Mouse (Mus musculus) stomach, embryonic 14.5 days (tissue): ENCODE measurements at regions not wholly inside any gene's neighbourhood (a gene's known extent, or its start where the extent isn't known, plus 50 kb on each side); places are given as distances from the start of the nearest gene placed in this dataset.

ENCODE experiments used
- ATAC-seq: fragments of 200-750 bp; cut with Nextera tagmentation; 2 replicates; pipeline ENCODE4 v1.8.0; 2017; ENCODE audit warnings: low read depth, moderate TSS enrichment; ENCODE audit not compliant: insufficient number of reproducible peaks, insufficient read depth, low FRiP score
- H3K27ac ChIP-seq: fragments of 300-500 bp; sonication (generic); 2 replicates; pipeline ENCODE4 v1.5.1; 2014; ENCODE audit warnings: mild to moderate bottlenecking, low read length, moderate library complexity, mixed read lengths
- H3K27me3 ChIP-seq: fragments of 300-500 bp; sonication (generic); 2 replicates; pipeline ENCODE4 v1.6.1; 2014; ENCODE audit warnings: low read length, control low read depth, mixed read lengths; ENCODE audit not compliant: control insufficient read depth, insufficient read depth
- H3K36me3 ChIP-seq: fragments of 300-500 bp; sonication (generic); 2 replicates; pipeline ENCODE4 v1.6.1; 2014; ENCODE audit warnings: mild to moderate bottlenecking, control low read depth, low read length, moderate library complexity, mixed read lengths; ENCODE audit not compliant: control insufficient read depth, insufficient read depth
- H3K4me1 ChIP-seq: fragments of 300-500 bp; sonication (generic); 2 replicates; pipeline ENCODE4 v1.6.1; 2014; ENCODE audit warnings: low read length, control low read depth, mixed read lengths; ENCODE audit not compliant: control insufficient read depth, insufficient read depth
- H3K4me2 ChIP-seq: fragments of 300-500 bp; sonication (generic); replicated peaks from 2 replicates; pipeline ENCODE4 v1.6.1; 2014; ENCODE audit warnings: low read depth, low read length, control low read depth
- H3K4me3 ChIP-seq: fragments of 300-500 bp; sonication (generic); 2 replicates; pipeline ENCODE4 v1.5.1; 2014; ENCODE audit warnings: low read depth, low read length, control low read depth
- H3K9ac ChIP-seq: fragments of 300-500 bp; sonication (generic); replicated peaks from 2 replicates; pipeline ENCODE4 v1.6.1; 2014; ENCODE audit warnings: low read depth, mild to moderate bottlenecking, control low read depth, low read length, moderate library complexity, mixed read lengths
- H3K9me3 ChIP-seq: fragments of 300-500 bp; sonication (generic); 2 replicates; pipeline ENCODE4 v1.6.1; 2016; ENCODE audit warnings: low read depth, low read length, control low read depth; ENCODE audit not compliant: control insufficient read depth
- WGBS: fragments of 180-500 bp; shearing (Covaris S2); extraction: QIAGEN DNeasy Blood & Tissue Kit; methylation state at CpG from one replicate; pipeline ENCODE4 v1.1.7; 2014; 5-methylcytosine and 5-hydroxymethylcytosine counted together

GRCm38 (mm10) chr6:148571651-148572050 is 127.5 kb upstream of the Tmtc1 start:
- Histone ChIP-seq H3K4me1 (no peaks in the 10 kb centered on the region), H3K36me3 (no peaks in the 10 kb centered on the region), H3K27ac (no peak overlapping the region), H3K9me3 (no peaks in the 10 kb centered on the region), H3K27me3 (no peaks in the 10 kb centered on the region), H3K9ac (no peak overlapping the region), H3K4me3 (no peak overlapping the region), H3K4me2 (no peak overlapping the region)
- no peak for ATAC-seq
- WGBS: 48% methylated on average over 3 of the region's 3 CpGs

GRCm38 (mm10) chr6:148564146-148564545 is 120.0 kb upstream of the Tmtc1 start:
- no peak overlapping the region for H3K4me2 ChIP-seq
- H3K36me3 ChIP-seq: no peaks in the 10 kb centered on the region
- no peaks in the 10 kb centered on the region for H3K27me3 ChIP-seq
- no peak overlapping the region for H3K9ac ChIP-seq
- H3K27ac ChIP-seq: no peak overlapping the region
- no peaks in the 10 kb centered on the region for H3K9me3 ChIP-seq
- WGBS: 95% methylated on average over 2 of the region's 2 CpGs
- ATAC-seq: no peak
- H3K4me1 ChIP-seq: no peaks in the 10 kb centered on the region
- H3K4me3 ChIP-seq: no peak overlapping the region

- Histone ChIP-seq H3K4me1 (no peaks in the 10 kb centered on the region), H3K4me2 (no peak overlapping the region), H3K9me3 (no peaks in the 10 kb centered on the region), H3K36me3 (no peaks in the 10 kb centered on the region), H3K27me3 (no peaks in the 10 kb centered on the region), H3K9ac (no peak overlapping the region), H3K27ac (no peak overlapping the region), H3K4me3 (no peak overlapping the region)
- 30% methylated on average over 2 of the region's 2 CpGs for WGBS
- ATAC-seq: no peak
These were observed 118.1 kb upstream of the Tmtc1 start for GRCm38 (mm10) chr6:148562206-148562708.

GRCm38 (mm10) chr6:148556484-148556871 is 112.3 kb upstream of the Tmtc1 start:
- WGBS: 46% methylated on average over 2 of the region's 2 CpGs
- Histone ChIP-seq H3K9me3 (no peaks in the 10 kb centered on the region), H3K27ac (peak overlapping the region; percentile 66), H3K4me1 (peaks cover 11% of the 10 kb centered on the region; the same call in 1 of the 2 replicates), H3K4me2 (no peak overlapping the region), H3K27me3 (no peaks in the 10 kb centered on the region), H3K9ac (no peak overlapping the region), H3K4me3 (no peak overlapping the region), H3K36me3 (no peaks in the 10 kb centered on the region)
- 0 out of 2 replicates have a peak, but pooled peaks have one; percentile 23 for ATAC-seq

DNA sequence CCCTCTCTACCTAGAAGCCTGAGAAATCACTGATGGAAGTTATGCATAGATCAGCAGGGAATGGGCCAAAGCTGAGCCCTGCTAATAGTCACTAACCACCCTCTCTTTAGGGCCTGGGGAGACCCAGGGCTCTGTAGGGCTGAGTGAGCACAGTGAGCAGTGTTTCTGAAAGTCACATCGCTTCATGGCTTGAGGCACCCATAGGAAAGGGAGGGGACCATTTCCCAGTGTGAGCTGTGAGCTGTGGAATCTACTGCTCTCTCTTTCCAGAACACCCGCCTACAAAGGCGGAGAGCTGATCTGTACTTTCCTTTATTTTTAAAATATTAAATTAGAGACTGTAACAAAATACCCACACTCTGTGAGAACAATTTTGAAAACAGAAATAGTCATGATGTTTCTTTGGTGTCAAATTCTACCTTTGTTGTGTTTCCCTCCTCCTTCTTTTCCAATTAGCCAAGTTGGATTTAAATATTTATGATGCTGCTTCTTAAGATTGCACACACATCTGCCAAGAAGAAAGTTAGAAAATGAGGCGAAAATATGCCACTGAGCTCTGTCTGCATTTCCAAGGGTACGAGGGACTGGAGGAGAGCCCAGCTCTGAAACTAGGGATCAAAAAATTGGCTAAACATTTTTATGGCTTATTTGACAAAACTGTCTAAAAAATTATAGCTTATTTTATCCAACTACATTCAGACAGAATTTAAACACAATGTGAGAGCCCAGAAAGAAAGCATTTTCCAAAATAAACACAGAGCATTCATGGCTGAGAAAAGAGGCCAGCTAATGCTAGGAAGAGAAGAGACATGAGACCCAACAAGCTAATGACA is 111.7 kb upstream of the Tmtc1 start:
- H3K4me1 ChIP-seq: peaks cover 11% of the 10 kb centered on the region; the same call in 1 of the 2 replicates
- no peaks in the 10 kb centered on the region for H3K36me3 ChIP-seq
- H3K9ac ChIP-seq: no peak overlapping the region
- no peak overlapping the region for H3K4me2 ChIP-seq
- no peak overlapping the region for H3K4me3 ChIP-seq
- peak; percentile 37; the same call in 1 of the 2 replicates for ATAC-seq
- no peaks in the 10 kb centered on the region for H3K9me3 ChIP-seq
- H3K27ac ChIP-seq: peak overlapping the region; percentile 88
- no peaks in the 10 kb centered on the region for H3K27me3 ChIP-seq
- WGBS: 57% methylated on average over 5 of the region's 5 CpGs

DNA sequence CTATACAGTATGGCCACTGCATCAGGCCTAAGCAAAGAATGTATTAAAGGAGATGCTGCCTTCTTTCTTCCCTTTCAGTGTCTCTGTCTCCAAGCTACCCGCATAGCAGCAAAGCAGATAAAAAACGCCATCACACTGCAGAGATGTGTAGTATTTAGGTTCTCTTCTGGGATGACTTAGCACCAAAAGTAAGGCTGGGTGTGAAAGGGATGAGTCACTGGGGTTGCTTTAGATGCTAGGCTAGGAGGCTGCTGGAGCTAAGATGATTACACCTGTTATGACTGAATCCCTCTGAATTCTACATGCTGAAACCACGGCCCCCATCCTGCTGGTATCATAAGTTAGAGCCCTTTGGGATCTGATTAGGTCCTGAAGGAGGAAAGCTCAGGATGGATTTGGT is 110.3 kb upstream of the Tmtc1 start:
- Histone ChIP-seq H3K4me2 (no peak overlapping the region), H3K27me3 (no peaks in the 10 kb centered on the region), H3K9ac (no peak overlapping the region), H3K27ac (no peak overlapping the region; the same call in 1 of the 2 replicates), H3K36me3 (no peaks in the 10 kb centered on the region), H3K4me1 (peaks cover 11% of the 10 kb centered on the region; the same call in 1 of the 2 replicates), H3K4me3 (no peak overlapping the region), H3K9me3 (no peaks in the 10 kb centered on the region)
- ATAC-seq: no peak
- WGBS: 92% methylated on average over 3 of the region's 3 CpGs

DNA sequence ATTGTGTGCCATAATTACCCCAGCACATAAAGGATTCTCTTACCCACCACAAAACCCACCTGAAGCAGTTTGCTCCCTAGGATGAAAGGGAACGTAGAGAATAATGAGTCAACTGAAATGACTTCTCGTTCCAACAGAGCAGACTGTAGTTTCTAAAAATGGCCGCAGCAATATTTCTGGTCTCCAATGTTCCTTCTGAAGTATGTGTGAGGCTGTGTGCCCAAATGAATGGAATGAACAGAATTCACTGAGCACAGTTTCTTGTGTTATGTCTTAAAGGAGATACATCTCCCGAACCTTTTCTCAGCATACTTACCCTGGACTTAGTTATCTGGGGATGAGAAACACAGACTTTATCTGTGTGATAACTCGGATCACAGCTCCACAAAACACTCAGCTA is 109.4 kb upstream of the Tmtc1 start:
- 80% methylated on average over 5 of the region's 5 CpGs for WGBS
- H3K4me2 ChIP-seq: no peak overlapping the region
- peaks cover 11% of the 10 kb centered on the region; the same call in 1 of the 2 replicates for H3K4me1 ChIP-seq
- H3K4me3 ChIP-seq: no peak overlapping the region
- H3K36me3 ChIP-seq: no peaks in the 10 kb centered on the region
- H3K9ac ChIP-seq: no peak overlapping the region
- no peak overlapping the region for H3K27ac ChIP-seq
- no peaks in the 10 kb centered on the region for H3K9me3 ChIP-seq
- no peak for ATAC-seq
- no peaks in the 10 kb centered on the region for H3K27me3 ChIP-seq

DNA sequence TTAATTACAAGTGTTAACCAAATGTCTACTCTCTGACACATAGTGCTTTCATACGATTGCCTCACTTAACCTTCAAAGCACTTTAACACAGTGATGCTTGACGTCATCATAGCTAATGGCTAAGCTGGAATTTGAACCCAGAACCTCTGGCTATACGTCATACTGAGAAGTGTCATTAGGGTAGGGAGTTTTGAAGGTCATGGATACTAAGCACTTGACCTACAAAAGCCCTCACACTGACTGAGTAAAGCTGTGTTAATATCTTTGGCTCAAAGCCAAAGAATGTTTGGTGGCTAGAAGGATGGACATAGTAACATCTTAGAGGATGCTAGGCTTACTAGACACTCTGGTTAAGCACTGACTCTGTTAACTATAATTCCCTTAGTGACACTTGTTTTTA is 106.9 kb upstream of the Tmtc1 start:
- no peak overlapping the region for H3K27ac ChIP-seq
- H3K4me1 ChIP-seq: 0 out of 2 replicates have a peak, but pooled peaks cover 5% of the 10 kb centered on the region
- 29% methylated on average over 3 of the region's 3 CpGs for WGBS
- H3K27me3 ChIP-seq: no peaks in the 10 kb centered on the region
- no peak for ATAC-seq
- H3K9me3 ChIP-seq: no peaks in the 10 kb centered on the region
- H3K4me3 ChIP-seq: no peak overlapping the region
- H3K4me2 ChIP-seq: no peak overlapping the region
- no peak overlapping the region for H3K9ac ChIP-seq
- H3K36me3 ChIP-seq: no peaks in the 10 kb centered on the region
